Mouse (Mus musculus) hindbrain, postnatal 0 days (tissue): ENCODE measurements at regions not wholly inside any gene's neighbourhood (a gene's known extent, or its start where the extent isn't known, plus 50 kb on each side); places are given as distances from the start of the nearest gene placed in this dataset.
A peak's percentile ranks its signal among the peaks of the same experiment; 100 is the strongest.

Source experiments
- ATAC-seq: fragments of 200-750 bp; cut with Nextera tagmentation; 2 replicates; pipeline ENCODE4 v1.8.0; 2017; ENCODE audit warnings: mild to moderate bottlenecking, moderate TSS enrichment, moderate library complexity
- DNase-seq: peaks from one replicate; pipeline ENCODE4 v3.0.0-alpha.2; 2015; ENCODE audit warnings: low spot score
- H3K27ac ChIP-seq: fragments of 300-500 bp; sonication (generic); 2 replicates; pipeline ENCODE4 v1.5.1; 2014; ENCODE audit warnings: mild to moderate bottlenecking
- H3K27me3 ChIP-seq: fragments of 300-500 bp; sonication (generic); 2 replicates; pipeline ENCODE4 v1.6.1; 2014; ENCODE audit warnings: low read length, mixed read lengths; ENCODE audit not compliant: insufficient read depth
- H3K36me3 ChIP-seq: fragments of 300-500 bp; sonication (generic); 2 replicates; pipeline ENCODE4 v1.6.1; 2014; ENCODE audit warnings: low read length, mixed read lengths; ENCODE audit not compliant: insufficient read depth
- H3K4me1 ChIP-seq: fragments of 300-500 bp; sonication (generic); 2 replicates; pipeline ENCODE4 v1.6.1; 2014; ENCODE audit warnings: antibody characterized with exemption, low read length, mixed read lengths; ENCODE audit not compliant: insufficient read depth
- H3K4me2 ChIP-seq: fragments of 300-500 bp; sonication (generic); 2 replicates; pipeline ENCODE4 v1.6.1; 2014; ENCODE audit warnings: low read depth, mild to moderate bottlenecking, low read length, moderate library complexity, mixed read lengths
- H3K4me3 ChIP-seq: fragments of 300-500 bp; sonication (generic); 2 replicates; pipeline ENCODE4 v1.5.1; 2014; ENCODE audit warnings: low read length
- H3K9ac ChIP-seq: fragments of 300-500 bp; sonication (generic); replicated peaks from 2 replicates; pipeline ENCODE4 v1.6.1; 2014; ENCODE audit warnings: mild to moderate bottlenecking, low read length, moderate library complexity, mixed read lengths
- H3K9me3 ChIP-seq: fragments of 300-500 bp; sonication (generic); 2 replicates; pipeline ENCODE4 v1.6.1; 2016; ENCODE audit warnings: low read length, mixed read lengths
- CTCF ChIP-seq: IDR thresholded peaks from 2 replicates; pipeline ENCODE4 v1.5.1; 2016; ENCODE audit warnings: antibody characterized with exemption, control low read depth, low read depth
- WGBS: fragments of 180-500 bp; shearing (Covaris S2); extraction: QIAGEN DNeasy Blood & Tissue Kit; methylation state at CpG from one replicate; pipeline ENCODE4 v1.1.7; 2014; 5-methylcytosine and 5-hydroxymethylcytosine counted together

DNA sequence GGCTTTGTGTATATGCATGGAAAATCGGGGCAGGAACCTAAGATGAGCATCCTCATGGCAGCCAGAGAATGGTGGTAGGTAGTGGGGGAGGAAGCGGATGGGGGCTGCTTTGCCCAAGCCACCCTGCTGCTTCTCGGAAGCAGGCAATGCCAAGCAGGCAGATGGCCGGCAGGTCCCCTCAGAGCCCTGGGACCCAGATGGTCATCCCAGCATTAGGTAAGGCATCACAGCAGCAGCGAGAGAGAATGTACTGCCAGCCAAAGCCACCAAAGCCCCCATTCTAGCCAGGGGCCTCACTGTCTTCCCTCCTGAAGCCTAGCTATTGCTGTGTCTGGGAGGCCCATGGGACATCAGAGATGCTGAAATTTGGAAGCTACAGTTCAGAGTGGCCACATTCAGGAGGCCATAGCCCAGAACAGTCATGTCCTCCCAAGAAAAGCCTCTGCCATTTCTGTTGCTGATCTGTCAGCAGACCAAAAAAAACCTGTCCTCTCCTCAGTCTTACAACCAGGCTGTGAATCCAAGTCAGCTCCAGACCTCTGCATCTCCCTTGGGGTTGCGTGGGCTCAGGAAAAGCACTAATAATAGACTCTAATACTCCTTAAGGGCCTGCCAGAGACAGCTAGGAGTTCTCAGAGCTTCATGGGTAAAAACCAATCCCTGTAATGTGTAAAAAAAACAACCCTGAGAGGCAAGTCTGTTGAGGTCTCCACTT lies 88.5 kb upstream of the Zmiz1 start:
- ATAC-seq (0 out of 2 replicates have a peak, but pooled peaks have one; percentile 31), DNase-seq (peak; percentile 75)
- peak overlapping the region; percentile 69 for H3K27ac ChIP-seq
- H3K4me2 ChIP-seq: no peak overlapping the region
- no peak overlapping the region; the same call in 1 of the 2 replicates for H3K9ac ChIP-seq
- TF ChIP-seq CTCF: no peak
- 62% methylated on average over 6 of the region's 6 CpGs for WGBS
- H3K9me3 ChIP-seq: no peaks in the 10 kb centered on the region
- H3K4me1 ChIP-seq: peaks cover 12% of the 10 kb centered on the region; the same call in 1 of the 2 replicates
- no peaks in the 10 kb centered on the region for H3K27me3 ChIP-seq
- H3K4me3 ChIP-seq: no peak overlapping the region
- no peaks in the 10 kb centered on the region for H3K36me3 ChIP-seq

DNA sequence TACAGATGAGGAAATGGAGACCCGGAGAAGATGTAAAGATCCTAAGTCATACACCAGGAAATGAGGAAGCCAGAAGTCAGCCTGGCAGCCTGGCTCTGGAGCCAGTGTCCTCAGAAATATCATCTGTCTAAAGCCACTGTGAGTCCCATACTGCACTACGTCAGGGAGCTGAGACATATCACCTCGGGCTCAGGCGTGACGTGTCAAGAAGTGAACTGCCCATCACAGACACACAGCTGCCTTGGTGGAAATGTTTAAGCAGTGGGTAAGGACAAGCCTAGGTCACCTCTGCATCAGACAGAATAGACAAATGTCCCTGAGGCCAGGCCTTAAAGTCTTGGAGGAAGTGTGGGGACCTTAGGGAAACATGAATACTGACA lies 88.0 kb upstream of the Zmiz1 start:
- no peaks in the 10 kb centered on the region for H3K27me3 ChIP-seq
- no peaks in the 10 kb centered on the region for H3K36me3 ChIP-seq
- H3K27ac ChIP-seq: peak overlapping the region; percentile 69
- peak; percentile 1; the same call in 1 of the 2 replicates for ATAC-seq
- no peaks in the 10 kb centered on the region for H3K9me3 ChIP-seq
- no peak for TF ChIP-seq CTCF
- no peak overlapping the region for H3K4me2 ChIP-seq
- WGBS: 69% methylated on average over 5 of the region's 5 CpGs
- DNase-seq: no peak
- H3K9ac ChIP-seq: peak overlapping the region; percentile 18; the same call in 1 of the 2 replicates
- H3K4me1 ChIP-seq: peaks cover 12% of the 10 kb centered on the region; the same call in 1 of the 2 replicates
- no peak overlapping the region for H3K4me3 ChIP-seq

DNA sequence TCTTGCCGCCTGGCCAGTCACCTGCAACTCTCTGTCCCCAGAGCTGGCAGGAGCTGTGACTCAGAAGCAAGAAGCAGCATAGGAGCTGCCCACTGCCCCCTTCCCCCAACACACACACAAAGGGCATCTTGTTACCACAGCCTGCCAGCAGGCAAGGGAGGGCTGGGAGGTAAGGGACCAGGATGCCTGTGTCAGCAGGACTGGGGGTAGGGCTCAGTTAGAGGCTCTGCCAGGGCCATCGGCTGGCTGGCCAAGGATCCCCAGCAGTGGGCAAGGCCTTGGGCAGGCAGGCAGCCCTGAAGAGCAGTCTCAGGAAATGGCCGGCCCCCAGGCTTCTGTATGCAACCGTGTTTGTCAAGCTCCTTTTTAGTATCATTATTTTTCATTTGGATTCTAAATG lies 87.3 kb upstream of the Zmiz1 start:
- H3K9ac ChIP-seq: peak overlapping the region; percentile 18; the same call in 1 of the 2 replicates
- no peaks in the 10 kb centered on the region for H3K27me3 ChIP-seq
- no peak overlapping the region for H3K4me2 ChIP-seq
- ATAC-seq: peak; percentile 91
- H3K4me3 ChIP-seq: no peak overlapping the region
- WGBS: 27% methylated on average over 4 of the region's 4 CpGs
- peaks cover 12% of the 10 kb centered on the region; the same call in 1 of the 2 replicates for H3K4me1 ChIP-seq
- H3K9me3 ChIP-seq: no peaks in the 10 kb centered on the region
- H3K36me3 ChIP-seq: no peaks in the 10 kb centered on the region
- DNase-seq: peak; percentile 79
- H3K27ac ChIP-seq: peak overlapping the region; percentile 69
- no peak for TF ChIP-seq CTCF

DNA sequence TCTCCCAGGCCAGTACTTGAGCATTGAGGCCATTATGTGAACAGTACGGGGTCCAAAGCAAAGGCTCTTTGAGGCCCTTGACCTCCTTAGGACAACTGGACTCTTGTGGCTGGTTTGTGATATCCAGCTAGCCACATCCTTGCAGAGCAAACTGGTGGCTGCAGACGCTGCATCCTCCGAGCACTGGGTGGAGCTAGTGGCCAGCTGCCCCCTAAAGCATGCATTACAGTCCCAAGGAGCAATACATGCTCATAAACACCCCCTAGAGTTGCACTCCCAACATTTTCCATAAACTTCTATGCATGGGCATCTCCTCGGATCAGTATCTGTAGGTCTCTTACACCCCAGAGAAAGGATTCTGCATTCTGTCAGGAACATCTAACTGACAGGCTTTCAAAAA lies 86.4 kb upstream of the Zmiz1 start:
- Histone ChIP-seq H3K4me1 (peaks cover 16% of the 10 kb centered on the region), H3K4me2 (no peak overlapping the region), H3K36me3 (no peaks in the 10 kb centered on the region), H3K9me3 (no peaks in the 10 kb centered on the region), H3K9ac (no peak overlapping the region), H3K27me3 (no peaks in the 10 kb centered on the region), H3K27ac (peak overlapping the region; percentile 69; the same call in 1 of the 2 replicates), H3K4me3 (no peak overlapping the region)
- TF ChIP-seq CTCF: peak; percentile 60
- DNase-seq: peak; percentile 34
- no peak for ATAC-seq
- 59% methylated on average over 4 of the region's 4 CpGs for WGBS

DNA sequence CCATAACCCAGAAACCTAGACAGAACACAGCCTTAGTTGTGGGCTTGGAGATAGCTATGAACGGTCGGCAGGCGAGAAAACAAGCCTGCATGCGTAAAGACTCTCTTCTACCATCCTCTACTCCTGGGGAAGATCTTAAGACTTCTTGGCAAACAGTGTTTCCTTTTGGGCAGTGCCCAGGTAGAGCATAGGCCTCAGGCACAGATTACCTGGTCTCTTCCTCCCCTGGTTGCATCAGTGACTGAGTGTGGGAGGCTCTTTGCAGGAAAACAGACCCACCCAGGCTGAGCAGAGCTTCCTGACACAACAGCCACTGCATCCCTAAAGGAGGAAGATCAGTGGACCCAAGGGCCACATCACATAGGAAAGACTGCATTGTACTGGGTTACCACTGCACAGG lies 85.8 kb upstream of the Zmiz1 start:
- no peak for TF ChIP-seq CTCF
- DNase-seq: no peak
- no peaks in the 10 kb centered on the region for H3K27me3 ChIP-seq
- no peaks in the 10 kb centered on the region for H3K9me3 ChIP-seq
- H3K4me1 ChIP-seq: peaks cover 16% of the 10 kb centered on the region
- no peak overlapping the region for H3K4me3 ChIP-seq
- no peak overlapping the region for H3K9ac ChIP-seq
- no peak overlapping the region for H3K27ac ChIP-seq
- no peak overlapping the region for H3K4me2 ChIP-seq
- 86% methylated on average over 4 of the region's 4 CpGs for WGBS
- no peaks in the 10 kb centered on the region for H3K36me3 ChIP-seq
- no peak for ATAC-seq

DNA sequence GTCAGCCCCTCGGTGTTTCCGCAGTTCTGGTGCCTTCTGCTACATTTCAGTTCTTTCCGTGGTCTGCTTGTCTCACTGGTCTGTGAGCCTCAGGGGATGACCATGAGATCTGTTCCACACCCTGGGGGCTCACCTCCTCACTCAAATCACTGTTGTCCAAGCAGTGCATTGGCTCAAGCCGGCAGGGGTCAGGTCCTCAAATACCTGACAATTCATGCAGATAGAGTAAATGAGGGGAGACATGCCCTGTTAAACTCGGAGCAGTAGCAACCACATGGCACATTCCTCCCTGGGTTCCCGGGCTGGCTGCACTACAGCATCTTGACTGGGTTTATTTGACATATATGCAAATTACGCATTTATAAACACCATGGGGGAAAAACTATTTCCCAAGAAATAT lies 84.0 kb upstream of the Zmiz1 start:
- Histone ChIP-seq H3K4me3 (no peak overlapping the region), H3K9me3 (no peaks in the 10 kb centered on the region), H3K4me2 (no peak overlapping the region), H3K27me3 (no peaks in the 10 kb centered on the region), H3K27ac (no peak overlapping the region), H3K36me3 (no peaks in the 10 kb centered on the region), H3K9ac (no peak overlapping the region), H3K4me1 (peaks cover 23% of the 10 kb centered on the region)
- 64% methylated on average over 7 of the region's 7 CpGs for WGBS
- DNase-seq (no peak), ATAC-seq (no peak)
- no peak for TF ChIP-seq CTCF

DNA sequence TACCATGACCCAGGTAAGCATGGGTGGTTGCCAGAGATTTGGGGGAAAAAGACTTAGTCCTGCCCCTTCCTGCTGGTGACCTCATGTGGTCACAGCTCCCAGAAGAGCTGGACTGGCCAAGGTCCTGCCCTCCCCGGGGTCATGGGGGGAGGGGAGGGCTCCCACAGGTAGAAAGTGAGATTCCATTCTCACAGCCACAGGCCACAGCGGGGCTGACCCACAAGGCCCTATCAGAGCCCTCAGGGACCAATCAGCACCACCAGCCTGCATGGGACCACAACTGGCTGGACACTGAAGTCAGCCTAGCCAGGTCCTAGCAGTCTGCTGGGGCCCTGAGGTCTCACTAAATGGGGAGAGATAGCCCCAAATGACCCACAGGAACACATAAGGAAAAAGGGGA lies 81.9 kb upstream of the Zmiz1 start:
- no peak overlapping the region for H3K4me3 ChIP-seq
- H3K9me3 ChIP-seq: no peaks in the 10 kb centered on the region
- no peak overlapping the region; the same call in 1 of the 2 replicates for H3K9ac ChIP-seq
- peak overlapping the region; percentile 86 for H3K4me2 ChIP-seq
- H3K4me1 ChIP-seq: peaks cover 16% of the 10 kb centered on the region
- ATAC-seq (no peak), DNase-seq (no peak)
- peak overlapping the region; percentile 100 for H3K27ac ChIP-seq
- no peaks in the 10 kb centered on the region for H3K27me3 ChIP-seq
- no peaks in the 10 kb centered on the region for H3K36me3 ChIP-seq
- TF ChIP-seq CTCF: no peak
- WGBS: 58% methylated on average over 2 of the region's 2 CpGs
